Mouse (Mus musculus) midbrain, postnatal 0 days (tissue): ENCODE data around the gene Cacna2d2. TPM values are rescaled to one million over a fixed set of nuclear protein-coding genes. Genes with fewer than 3 reads are reported as not detected.

Experiments used
- ATAC-seq: fragments of 200-750 bp; cut with Nextera tagmentation; 2 replicates; pipeline ENCODE4 v1.8.0; 2017; ENCODE audit warnings: moderate number of reproducible peaks, mild to moderate bottlenecking, moderate TSS enrichment, moderate library complexity; ENCODE audit not compliant: low FRiP score
- DNase-seq: peaks from one replicate; pipeline ENCODE4 v3.0.0-alpha.2; 2015; ENCODE audit warnings: low spot score
- H3K27ac ChIP-seq: fragments of 300-500 bp; sonication (generic); 2 replicates; pipeline ENCODE4 v1.5.1; 2014; ENCODE audit warnings: low read depth, mild to moderate bottlenecking, low read length, mixed read lengths
- H3K27me3 ChIP-seq: fragments of 300-500 bp; sonication (generic); 2 replicates; pipeline ENCODE4 v1.6.1; 2014; ENCODE audit warnings: low read length, control low read depth, mixed read lengths; ENCODE audit not compliant: insufficient read depth
- H3K36me3 ChIP-seq: fragments of 300-500 bp; sonication (generic); 2 replicates; pipeline ENCODE4 v1.6.1; 2014; ENCODE audit warnings: low read length, control low read depth, mixed read lengths; ENCODE audit not compliant: insufficient read depth
- H3K4me1 ChIP-seq: fragments of 300-500 bp; sonication (generic); 2 replicates; pipeline ENCODE4 v1.6.1; 2014; ENCODE audit warnings: mild to moderate bottlenecking, control low read depth, antibody characterized with exemption, low read length, mixed read lengths; ENCODE audit not compliant: insufficient read depth
- H3K4me2 ChIP-seq: fragments of 300-500 bp; sonication (generic); 2 replicates; pipeline ENCODE4 v1.6.1; 2014; ENCODE audit warnings: low read depth, mild to moderate bottlenecking, low read length, mixed read lengths; ENCODE audit not compliant: poor library complexity, severe bottlenecking
- H3K4me3 ChIP-seq: fragments of 300-500 bp; sonication (generic); 2 replicates; pipeline ENCODE4 v1.5.1; 2014; ENCODE audit warnings: low read depth, mild to moderate bottlenecking, low read length, moderate library complexity
- H3K9ac ChIP-seq: fragments of 300-500 bp; sonication (generic); replicated peaks from 2 replicates; pipeline ENCODE4 v1.6.1; 2014; ENCODE audit warnings: mild to moderate bottlenecking, low read length, moderate library complexity, mixed read lengths; ENCODE audit not compliant: poor library complexity, severe bottlenecking
- H3K9me3 ChIP-seq: fragments of 300-500 bp; sonication (generic); 2 replicates; pipeline ENCODE4 v1.6.1; 2016; ENCODE audit warnings: low read length, control low read depth
- CTCF ChIP-seq: IDR thresholded peaks from 2 replicates; pipeline ENCODE4 v1.5.1; 2016; ENCODE audit warnings: antibody characterized with exemption, mild to moderate bottlenecking
- WGBS: fragments of 180-500 bp; shearing (Covaris S2); extraction: QIAGEN DNeasy Blood & Tissue Kit; methylation state at CpG from one replicate; pipeline ENCODE4 v1.1.7; 2014; 5-methylcytosine and 5-hydroxymethylcytosine counted together
- polyA plus RNA-seq: library from polyadenylated mRNA; unstranded; fragments of >200 nt; fragmentation: Nextera tagmentation; extraction: Ambion mirVana; gene quantifications from 2 replicates; pipeline ENCODE4 v1.2.1, GENCODE M21; 2015
- total RNA-seq: library from RNA; depleted of rRNA; stranded (reverse); fragments of >200 nt; gene quantifications from 2 replicates; pipeline ENCODE4 v1.2.3, GENCODE M21; 2014; rRNA removed

The Cacna2d2 gene
- total and polyA plus RNA-seq, 2 experiments from 2014 or later = 9.0 to 191 TPM

- no peak for TF ChIP-seq CTCF
- Histone ChIP-seq H3K9me3 (no peaks in the 10 kb centered on the region), H3K27ac (peak within 1 kb of the TSS; percentile 13), H3K4me1 (0 out of 2 replicates have a peak, but pooled peaks cover 7% of the 10 kb centered on the region), H3K4me2 (peak within 1 kb of the TSS; percentile 29), H3K9ac (no peak within 1 kb of the TSS), H3K27me3 (no peaks in the 10 kb centered on the region), H3K4me3 (no peak within 1 kb of the TSS; the same call in 1 of the 2 replicates), H3K36me3 (peaks cover 7% of the 10 kb centered on the region)
- peak; percentile 64 for ATAC-seq
- whole genome bisulfite sequencing = 24% methylated on average over 16 of the region's 16 CpGs
- peak; percentile 79 for DNase-seq
Observed at GRCm38 (mm10) chr9:107576357-107577107, 177.1 kb downstream of the Cacna2d2 start, which contains the start of gene Hyal1. Gene Hyal1, plus strand, starts transcription at chr9:107576927.

- ATAC-seq (no peak), DNase-seq (no peak)
- Histone ChIP-seq H3K4me1 (0 out of 2 replicates have a peak, but pooled peaks cover 11% of the 10 kb centered on the region), H3K9me3 (no peaks in the 10 kb centered on the region), H3K36me3 (no peaks in the 10 kb centered on the region), H3K4me3 (no peak overlapping the region), H3K27me3 (no peaks in the 10 kb centered on the region), H3K9ac (no peak overlapping the region), H3K4me2 (no peak overlapping the region), H3K27ac (no peak overlapping the region)
- TF ChIP-seq CTCF = no peak
- 92% methylated on average over 10 of the region's 10 CpGs for WGBS
Observed at GRCm38 (mm10) chr9:107577871-107578270, 178.5 kb downstream of the Cacna2d2 start.

- DNase-seq = no peak
- H3K27me3 ChIP-seq = no peaks in the 10 kb centered on the region
- 75% methylated on average over 3 of the region's 3 CpGs for whole genome bisulfite sequencing
- no peak within 1 kb of the TSS for H3K27ac ChIP-seq
- 0 out of 2 replicates have a peak, but pooled peaks cover 11% of the 10 kb centered on the region for H3K4me1 ChIP-seq
- no peak within 1 kb of the TSS for H3K4me2 ChIP-seq
- H3K36me3 ChIP-seq = peaks cover 6% of the 10 kb centered on the region
- TF ChIP-seq CTCF = no peak
- H3K9me3 ChIP-seq = no peaks in the 10 kb centered on the region
- no peak within 1 kb of the TSS for H3K9ac ChIP-seq
- ATAC-seq = no peak
- H3K4me3 ChIP-seq = no peak within 1 kb of the TSS
Observed at GRCm38 (mm10) chr9:107578587-107578986, 179.2 kb downstream of the Cacna2d2 start, which contains the start of gene Naa80. Gene Naa80, plus strand, starts transcription at chr9:107578887.

Other genes starting within 250 kb of the Cacna2d2 start
- gene Dock3, start 167.7 kb upstream of the Cacna2d2 start, total RNA-seq = 56.3 and 58.8 TPM in 2 replicates
- gene Dock3, start 167.7 kb upstream of the Cacna2d2 start, polyA plus RNA-seq = 17.7 and 20.5 TPM in 2 replicates
- 2.3 and 3.2 TPM in 2 replicates for gene Mapkapk3, start 109.7 kb upstream of the Cacna2d2 start, total RNA-seq
- 1.3 and 2.2 TPM in 2 replicates for gene Mapkapk3, start 109.7 kb upstream of the Cacna2d2 start, polyA plus RNA-seq
- 2.4 and 6.0 TPM in 2 replicates for gene Cish, start 103.6 kb upstream of the Cacna2d2 start, total RNA-seq
- 6.5 and 6.7 TPM in 2 replicates for gene Cish, start 103.6 kb upstream of the Cacna2d2 start, polyA plus RNA-seq
- 15.8 and 21.3 TPM in 2 replicates for gene Hemk1, start 61.3 kb upstream of the Cacna2d2 start, total RNA-seq
- 15.9 and 19.4 TPM in 2 replicates for gene Hemk1, start 61.3 kb upstream of the Cacna2d2 start, polyA plus RNA-seq
- 11.0 and 13.6 TPM in 2 replicates for gene 6430571L13Rik, start 59.0 kb upstream of the Cacna2d2 start, total RNA-seq
- 10.4 and 11.1 TPM in 2 replicates for gene 6430571L13Rik, start 59.0 kb upstream of the Cacna2d2 start, polyA plus RNA-seq
- 57.8 and 70.4 TPM in 2 replicates for gene Tmem115, start 134.3 kb downstream of the Cacna2d2 start, total RNA-seq
- 51.9 and 53.6 TPM in 2 replicates for gene Tmem115, start 134.3 kb downstream of the Cacna2d2 start, polyA plus RNA-seq
- 39.0 and 50.8 TPM in 2 replicates for gene Cyb561d2, start 142.6 kb downstream of the Cacna2d2 start, total RNA-seq
- gene Cyb561d2, start 142.6 kb downstream of the Cacna2d2 start, polyA plus RNA-seq = 50.0 and 58.1 TPM in 2 replicates
- gene Nprl2, start 142.6 kb downstream of the Cacna2d2 start, total RNA-seq = 55.5 and 68.7 TPM in 2 replicates
- 60.0 and 66.5 TPM in 2 replicates for gene Nprl2, start 142.6 kb downstream of the Cacna2d2 start, polyA plus RNA-seq
- 3.3 and 4.2 TPM in 2 replicates for gene Zmynd10, start 147.7 kb downstream of the Cacna2d2 start, total RNA-seq
- gene Zmynd10, start 147.7 kb downstream of the Cacna2d2 start, polyA plus RNA-seq = 4.9 and 5.0 TPM in 2 replicates
- 21.1 and 25.7 TPM in 2 replicates for gene Rassf1, start 151.9 kb downstream of the Cacna2d2 start, total RNA-seq
- 33.4 and 36.6 TPM in 2 replicates for gene Rassf1, start 151.9 kb downstream of the Cacna2d2 start, polyA plus RNA-seq
- 136 and 142 TPM in 2 replicates for gene Tusc2, start 163.6 kb downstream of the Cacna2d2 start, total RNA-seq
- 132 and 137 TPM in 2 replicates for gene Tusc2, start 163.6 kb downstream of the Cacna2d2 start, polyA plus RNA-seq
- 65.3 and 65.4 TPM in 2 replicates for gene Hyal2, start 168.3 kb downstream of the Cacna2d2 start, total RNA-seq
- 42.7 and 47.9 TPM in 2 replicates for gene Hyal2, start 168.3 kb downstream of the Cacna2d2 start, polyA plus RNA-seq
- 2.4 and 3.5 TPM in 2 replicates for gene Hyal1, start 177.3 kb downstream of the Cacna2d2 start, total RNA-seq
- 2.5 and 2.9 TPM in 2 replicates for gene Hyal1, start 177.3 kb downstream of the Cacna2d2 start, polyA plus RNA-seq
- 22.7 and 35.4 TPM in 2 replicates for gene Naa80, start 179.3 kb downstream of the Cacna2d2 start, total RNA-seq
- gene Naa80, start 179.3 kb downstream of the Cacna2d2 start, polyA plus RNA-seq = 20.4 and 24.4 TPM in 2 replicates
- 1.1 and 4.3 TPM in 2 replicates for gene Hyal3, start 181.2 kb downstream of the Cacna2d2 start, total RNA-seq
- 1.8 and 2.2 TPM in 2 replicates for gene Hyal3, start 181.2 kb downstream of the Cacna2d2 start, polyA plus RNA-seq
- gene Ifrd2, start 188.0 kb downstream of the Cacna2d2 start, total RNA-seq = 8.4 and 8.9 TPM in 2 replicates
- gene Ifrd2, start 188.0 kb downstream of the Cacna2d2 start, polyA plus RNA-seq = 6.5 and 7.5 TPM in 2 replicates
- gene Sema3b, start 209.6 kb downstream of the Cacna2d2 start, total RNA-seq = 5.7 and 16.7 TPM in 2 replicates
- 4.0 and 5.1 TPM in 2 replicates for gene Sema3b, start 209.6 kb downstream of the Cacna2d2 start, polyA plus RNA-seq
- gene Gnai2, start 235.8 kb downstream of the Cacna2d2 start, total RNA-seq = 224 and 241 TPM in 2 replicates
- 260 and 264 TPM in 2 replicates for gene Gnai2, start 235.8 kb downstream of the Cacna2d2 start, polyA plus RNA-seq